Mouse (Mus musculus) brain, adult 2 months (tissue): Measurements from ENCODE around the gene Jag1.

ENCODE experiments used
- DNase-seq: peaks from one replicate; pipeline ENCODE4 v3.0.0; 2011; ENCODE audit warnings: low read depth, low spot score

Jag1 gene

GRCm38 (mm10) chr2:137101074-137101473 lies 15.4 kb downstream of the Jag1 start:
- DNase-seq, result peak; percentile 33

GRCm38 (mm10) chr2:137099211-137099734 lies 17.2 kb downstream of the Jag1 start:
- DNase-seq, result no peak

GRCm38 (mm10) chr2:137098269-137099035 lies 18.0 kb downstream of the Jag1 start:
- DNase-seq, result no peak

GRCm38 (mm10) chr2:137096981-137097460 lies 19.4 kb downstream of the Jag1 start:
- DNase-seq, result no peak

GRCm38 (mm10) chr2:137094301-137094700 lies 22.1 kb downstream of the Jag1 start:
- DNase-seq, result no peak

GRCm38 (mm10) chr2:137093298-137093630 lies 23.2 kb downstream of the Jag1 start:
- DNase-seq, result no peak

GRCm38 (mm10) chr2:137092523-137093297 lies 23.7 kb downstream of the Jag1 start:
- no peak for DNase-seq

- no peak for DNase-seq
Observed at GRCm38 (mm10) chr2:137091766-137092522, 24.5 kb downstream of the Jag1 start.

- no peak for DNase-seq
Observed at GRCm38 (mm10) chr2:137087705-137088104, 28.7 kb downstream of the Jag1 start.

- peak; percentile 16 for DNase-seq
Observed at GRCm38 (mm10) chr2:137086621-137087395, 29.6 kb downstream of the Jag1 start.

GRCm38 (mm10) chr2:137085257-137085656 lies 31.2 kb downstream of the Jag1 start:
- no peak for DNase-seq

GRCm38 (mm10) chr2:137082896-137083620 lies 33.4 kb downstream of the Jag1 start:
- peak; percentile 53 for DNase-seq

GRCm38 (mm10) chr2:137081001-137081400 lies 35.4 kb downstream of the Jag1 start:
- DNase-seq, result no peak

GRCm38 (mm10) chr2:137080468-137080867 lies 36.0 kb downstream of the Jag1 start:
- no peak for DNase-seq

- no peak for DNase-seq
Observed at GRCm38 (mm10) chr2:137079721-137080320, 36.6 kb downstream of the Jag1 start.

- no peak for DNase-seq
Observed at GRCm38 (mm10) chr2:137078771-137079170, 37.7 kb downstream of the Jag1 start.

- DNase-seq, result peak; percentile 16
Observed at GRCm38 (mm10) chr2:137074313-137074620, 42.2 kb downstream of the Jag1 start.

- peak; percentile 52 for DNase-seq
Observed at GRCm38 (mm10) chr2:137073473-137074312, 42.8 kb downstream of the Jag1 start.

- DNase-seq, result peak; percentile 54
Observed at GRCm38 (mm10) chr2:137067479-137068110, 48.8 kb downstream of the Jag1 start.
